Mouse (Mus musculus) naive thymus-derived CD4-positive, alpha-beta T cell, adult 5 months (primary cell): ENCODE data around the gene Defb10. TPM values are rescaled to one million over a fixed set of nuclear protein-coding genes. Genes with fewer than 3 reads are reported as not detected.

Experiments
- polyA plus RNA-seq: library from polyadenylated mRNA; unstranded; fragments of 100-300 nt; shearing (Covaris generic); gene quantifications from one replicate; pipeline ENCODE4 v1.2.1, GENCODE M21; 2017

Gene Defb10
- polyA plus RNA-seq = not detected

GRCm38 (mm10) chr8:21858586-21858985, at the start of gene Defb10:
Gene Defb10, plus strand, starts transcription at chr8:21858901.

GRCm38 (mm10) chr8:21885321-21885720, 26.6 kb downstream of the Defb10 start, which contains the start of gene Defb9:
Gene Defb9, minus strand, starts transcription at chr8:21885421.

GRCm38 (mm10) chr8:21906290-21906689, 47.6 kb downstream of the Defb10 start, which contains the start of gene Defb11:
Gene Defb11, minus strand, starts transcription at chr8:21906412.

Other genes starting within 250 kb of the Defb10 start
- gene Defa26, start 240.7 kb upstream of the Defb10 start, polyA plus RNA-seq = not detected
- not detected for gene Defa17, start 203.1 kb upstream of the Defb10 start, polyA plus RNA-seq
- gene Defa34, start 193.1 kb upstream of the Defb10 start, polyA plus RNA-seq = not detected
- gene AY761184, start 155.3 kb upstream of the Defb10 start, polyA plus RNA-seq = not detected
- not detected for gene Defa24, start 124.4 kb upstream of the Defb10 start, polyA plus RNA-seq
- not detected for gene Defb50, start 35.4 kb upstream of the Defb10 start, polyA plus RNA-seq
- not detected for gene Defb2, start 19.0 kb upstream of the Defb10 start, polyA plus RNA-seq
- not detected for gene Defb9, start 26.5 kb downstream of the Defb10 start, polyA plus RNA-seq
- not detected for gene Defb11, start 47.5 kb downstream of the Defb10 start, polyA plus RNA-seq
- gene Defb15, start 73.8 kb downstream of the Defb10 start, polyA plus RNA-seq = not detected
- not detected for gene Defb35, start 79.5 kb downstream of the Defb10 start, polyA plus RNA-seq
- not detected for gene Defb13, start 87.9 kb downstream of the Defb10 start, polyA plus RNA-seq
- gene Fam90a1a, start 99.8 kb downstream of the Defb10 start, polyA plus RNA-seq = not detected
- not detected for gene Ccdc70, start 110.9 kb downstream of the Defb10 start, polyA plus RNA-seq
- gene Atp7b, start 201.4 kb downstream of the Defb10 start, polyA plus RNA-seq = 0.12 TPM
- 8.2 TPM for gene Alg11, start 201.8 kb downstream of the Defb10 start, polyA plus RNA-seq